Mouse (Mus musculus) embryonic facial prominence, embryonic 13.5 days (tissue): ENCODE data around the gene Xdh. TPM values are rescaled to one million over a fixed set of nuclear protein-coding genes. Genes with fewer than 3 reads are reported as not detected.

Source experiments
- ATAC-seq: fragments of 200-750 bp; cut with Nextera tagmentation; 2 replicates; pipeline ENCODE4 v1.8.0; 2017; ENCODE audit warnings: low read depth; ENCODE audit not compliant: insufficient number of reproducible peaks, insufficient read depth, low FRiP score, low TSS enrichment
- H3K27ac ChIP-seq: fragments of 300-500 bp; sonication (generic); 2 replicates; pipeline ENCODE4 v1.5.1; 2015; ENCODE audit warnings: moderate library complexity, mild to moderate bottlenecking, inconsistent platforms
- H3K27me3 ChIP-seq: fragments of 300-500 bp; sonication (generic); 2 replicates; pipeline ENCODE4 v1.6.1; 2015; ENCODE audit warnings: mild to moderate bottlenecking, inconsistent platforms
- H3K36me3 ChIP-seq: fragments of 300-500 bp; sonication (generic); 2 replicates; pipeline ENCODE4 v1.6.1; 2015; ENCODE audit warnings: mild to moderate bottlenecking, inconsistent platforms
- H3K4me1 ChIP-seq: fragments of 300-500 bp; sonication (generic); 2 replicates; pipeline ENCODE4 v1.6.1; 2015; ENCODE audit warnings: inconsistent platforms
- H3K4me2 ChIP-seq: fragments of 300-500 bp; sonication (generic); 2 replicates; pipeline ENCODE4 v1.6.1; 2015; ENCODE audit warnings: moderate library complexity, mild to moderate bottlenecking, inconsistent platforms
- H3K4me3 ChIP-seq: fragments of 300-500 bp; sonication (generic); 2 replicates; pipeline ENCODE4 v1.5.1; 2015; ENCODE audit warnings: mild to moderate bottlenecking, inconsistent platforms
- H3K9ac ChIP-seq: fragments of 300-500 bp; sonication (generic); 2 replicates; pipeline ENCODE4 v1.6.1; 2015; ENCODE audit warnings: mild to moderate bottlenecking, inconsistent platforms
- H3K9me3 ChIP-seq: fragments of 300-500 bp; sonication (generic); 2 replicates; pipeline ENCODE4 v1.6.1; 2016; ENCODE audit warnings: inconsistent platforms
- WGBS: fragments of 180-500 bp; shearing (Covaris S2); methylation state at CpG from one replicate; pipeline ENCODE4 v1.1.7; 2015; ENCODE audit warnings: mixed read lengths; 5-methylcytosine and 5-hydroxymethylcytosine counted together
- polyA plus RNA-seq: library from polyadenylated mRNA; unstranded; fragments of >200 nt; fragmentation: Nextera tagmentation; extraction: Ambion mirVana; gene quantifications from 2 replicates; pipeline ENCODE4 v1.2.1, GENCODE M21; 2015

Gene Xdh
- polyA plus RNA-seq, 1 experiment from 2014 or later = 0.59 TPM

GRCm38 (mm10) chr17:73839086-73839835, 110.7 kb downstream of the Xdh start:
- Histone ChIP-seq H3K27me3 (no peaks in the 10 kb centered on the region), H3K4me2 (no peak overlapping the region), H3K36me3 (no peaks in the 10 kb centered on the region), H3K4me1 (no peaks in the 10 kb centered on the region), H3K4me3 (no peak overlapping the region), H3K9ac (no peak overlapping the region), H3K9me3 (no peaks in the 10 kb centered on the region), H3K27ac (no peak overlapping the region)
- WGBS = 55% methylated on average over 3 of the region's 3 CpGs
- no peak for ATAC-seq

GRCm38 (mm10) chr17:73837244-73837643, 112.8 kb downstream of the Xdh start:
- Histone ChIP-seq H3K27me3 (no peaks in the 10 kb centered on the region), H3K9ac (no peak overlapping the region), H3K36me3 (no peaks in the 10 kb centered on the region), H3K4me2 (no peak overlapping the region), H3K4me1 (no peaks in the 10 kb centered on the region), H3K4me3 (no peak overlapping the region), H3K9me3 (no peaks in the 10 kb centered on the region), H3K27ac (no peak overlapping the region)
- WGBS = 84% methylated on average over 4 of the region's 4 CpGs
- ATAC-seq = no peak

- Histone ChIP-seq H3K4me1 (no peaks in the 10 kb centered on the region), H3K9me3 (no peaks in the 10 kb centered on the region), H3K9ac (no peak overlapping the region), H3K4me2 (no peak overlapping the region), H3K27me3 (no peaks in the 10 kb centered on the region), H3K4me3 (no peak overlapping the region), H3K36me3 (no peaks in the 10 kb centered on the region), H3K27ac (no peak overlapping the region)
- 97% methylated on average over 3 of the region's 3 CpGs for WGBS
- ATAC-seq = no peak
These were observed 113.4 kb downstream of the Xdh start for GRCm38 (mm10) chr17:73836601-73837000.

Other genes with a start within 250 kb of the Xdh start
- gene Galnt14, start 239.7 kb downstream of the Xdh start, polyA plus RNA-seq = 3.9 and 5.3 TPM in 2 replicates
- 4.3 and 4.9 TPM in 2 replicates for gene Ehd3, start 146.1 kb downstream of the Xdh start, polyA plus RNA-seq
- gene Srd5a2, start 97.7 kb upstream of the Xdh start, polyA plus RNA-seq = not detected in 2 replicates